Mouse (Mus musculus): Measurements from ENCODE around the gene Hps1.

- no peak for TF ChIP-seq CTCF (IDR thresholded peaks at IDR 0.05; ENCODE audit: control insufficient read depth, insufficient read depth, insufficient replicate concordance, low read depth, low read length)
- no peak for TF ChIP-seq POLR2A (IDR thresholded peaks at IDR 0.05; ENCODE audit: control insufficient read depth, low read depth, low read length)
Observed at GRCm38 (mm10) chr19:42810140-42810539, 30.4 kb upstream of the Hps1 start.
